Mouse (Mus musculus) bone marrow, adult 2 months (tissue): ENCODE measurements at regions not wholly inside any gene's neighbourhood (a gene's known extent, or its start where the extent isn't known, plus 50 kb on each side); places are given as distances from the start of the nearest gene placed in this dataset.

Experiments
- H3K27ac ChIP-seq: fragments of 200-500 bp; 2 replicates; pipeline ENCODE4 v1.5.1; 2012; ENCODE audit warnings: low read depth, mild to moderate bottlenecking, control low read depth, inconsistent platforms, low read length; ENCODE audit not compliant: control insufficient read depth, poor library complexity, insufficient read depth
- H3K4me1 ChIP-seq: fragments of 200-500 bp; 2 replicates; pipeline ENCODE4 v1.6.1; 2011; ENCODE audit warnings: low read length; ENCODE audit not compliant: control insufficient read depth, insufficient read depth
- H3K4me3 ChIP-seq: fragments of 200-500 bp; replicated peaks from 2 replicates; pipeline ENCODE3; 2011; ENCODE audit warnings: mild to moderate bottlenecking, low read depth, low read length, control low read depth; ENCODE audit not compliant: control insufficient read depth
- CTCF ChIP-seq: fragments of 200-500 bp; IDR thresholded peaks from 2 replicates; pipeline ENCODE4 v1.5.1; 2011; ENCODE audit warnings: low read length, control low read depth; ENCODE audit not compliant: control insufficient read depth, insufficient read depth
- POLR2A ChIP-seq: fragments of 200-500 bp; IDR thresholded peaks from 2 replicates; pipeline ENCODE4 v1.6.1; 2011; ENCODE audit warnings: low read depth, mild to moderate bottlenecking, control low read depth, low read length, borderline replicate concordance; ENCODE audit not compliant: control insufficient read depth
- WGBS: fragments of 180-500 bp; shearing (Covaris S2); methylation state at CpG from one replicate; pipeline ENCODE4 v1.1.7; 2018; 5-methylcytosine and 5-hydroxymethylcytosine counted together

DNA sequence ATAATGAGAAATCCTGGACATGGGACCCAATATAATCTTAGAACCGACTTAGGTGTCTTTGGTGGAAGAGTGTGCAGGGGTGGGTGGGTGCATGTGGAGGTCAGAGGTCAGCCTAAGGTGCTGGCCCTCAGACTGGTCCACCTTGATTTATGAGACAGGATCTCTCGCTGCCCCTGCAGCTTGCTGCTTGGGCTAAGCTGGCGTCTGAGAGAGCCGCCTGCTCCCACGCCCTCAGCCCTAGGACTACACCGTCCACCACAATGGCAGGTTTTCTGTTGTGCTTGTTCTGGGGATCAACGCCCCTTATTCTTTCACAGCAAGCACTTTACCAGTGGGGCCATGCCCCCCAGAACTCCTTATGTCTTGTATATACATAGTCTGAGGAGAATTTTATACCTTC is 124.4 kb upstream of the Hs6st1 start:
- Histone ChIP-seq H3K4me1 (no peaks in the 10 kb centered on the region; the same call in 1 of the 2 replicates), H3K4me3 (no peak overlapping the region), H3K27ac (no peak overlapping the region)
- 83% methylated on average over 7 of the region's 7 CpGs for WGBS
- no peak for TF ChIP-seq POLR2A
- TF ChIP-seq CTCF: no peak

DNA sequence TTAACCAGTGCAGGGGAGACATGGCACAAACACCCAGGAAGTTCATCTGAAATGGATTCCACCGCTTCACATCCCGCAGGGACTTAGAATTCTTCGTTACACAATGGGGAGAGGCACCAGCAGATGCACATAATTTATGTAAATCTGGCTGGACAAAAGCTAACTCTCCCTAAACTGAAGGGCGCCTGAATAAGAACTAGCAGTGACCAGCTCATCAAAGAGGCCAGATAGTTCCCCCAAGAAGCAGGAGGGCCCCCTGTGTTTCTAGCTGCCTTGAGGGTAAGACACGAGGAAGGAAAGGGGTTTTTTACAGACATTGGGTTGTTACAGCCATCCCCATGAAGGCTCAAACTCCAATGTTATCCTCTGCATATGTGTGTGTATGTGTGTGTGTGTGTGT is 123.8 kb upstream of the Hs6st1 start:
- Histone ChIP-seq H3K4me1 (no peaks in the 10 kb centered on the region; the same call in 1 of the 2 replicates), H3K4me3 (no peak overlapping the region), H3K27ac (no peak overlapping the region)
- TF ChIP-seq POLR2A: no peak
- no peak for TF ChIP-seq CTCF
- 72% methylated on average over 5 of the region's 5 CpGs for WGBS

DNA sequence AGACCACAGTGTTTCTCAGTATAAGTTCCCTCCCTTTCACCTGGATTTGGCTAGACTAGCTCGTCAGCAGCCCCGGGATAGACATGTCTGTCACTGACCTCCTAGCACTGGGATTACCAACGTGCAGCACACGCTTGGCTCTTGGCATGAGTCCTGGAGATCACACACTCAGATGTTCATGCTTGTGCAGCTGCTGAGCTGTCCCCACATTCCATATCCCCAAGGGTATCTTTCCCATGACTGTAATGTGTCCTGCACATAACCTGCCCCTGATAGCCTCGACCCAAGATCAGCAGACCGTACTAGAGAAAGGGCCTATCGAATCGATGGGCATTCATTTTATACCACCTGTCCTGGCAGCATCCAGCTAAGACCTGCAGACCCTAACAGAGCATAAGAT is 123.4 kb upstream of the Hs6st1 start:
- WGBS: 86% methylated on average over 8 of the region's 8 CpGs
- no peak for TF ChIP-seq CTCF
- no peak for TF ChIP-seq POLR2A
- Histone ChIP-seq H3K27ac (no peak overlapping the region), H3K4me1 (no peaks in the 10 kb centered on the region), H3K4me3 (no peak overlapping the region)

DNA sequence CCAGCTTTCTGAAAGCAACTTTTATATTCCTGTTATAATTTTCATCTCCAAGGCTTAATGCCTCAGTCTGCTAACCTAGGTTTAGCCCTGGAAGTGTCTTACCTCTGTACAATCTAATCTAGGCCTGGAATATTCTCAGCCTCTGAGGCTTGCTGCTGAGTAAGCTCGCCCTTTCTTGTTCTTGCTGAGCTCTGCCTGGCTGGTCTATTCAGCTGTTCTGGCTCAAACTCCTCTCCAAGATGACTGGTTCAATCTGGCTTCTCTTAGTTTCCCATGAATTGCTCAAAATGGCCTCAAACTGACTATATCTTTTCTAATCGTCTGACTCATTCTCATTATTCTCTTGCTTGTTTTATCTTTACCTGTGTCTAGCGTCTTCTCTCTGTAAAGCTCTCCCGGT is 122.6 kb upstream of the Hs6st1 start:
- no peak for TF ChIP-seq CTCF
- TF ChIP-seq POLR2A: no peak
- no peaks in the 10 kb centered on the region for H3K4me1 ChIP-seq
- WGBS: 83% methylated on average over 4 of the region's 4 CpGs
- H3K27ac ChIP-seq: no peak overlapping the region
- H3K4me3 ChIP-seq: no peak overlapping the region

DNA sequence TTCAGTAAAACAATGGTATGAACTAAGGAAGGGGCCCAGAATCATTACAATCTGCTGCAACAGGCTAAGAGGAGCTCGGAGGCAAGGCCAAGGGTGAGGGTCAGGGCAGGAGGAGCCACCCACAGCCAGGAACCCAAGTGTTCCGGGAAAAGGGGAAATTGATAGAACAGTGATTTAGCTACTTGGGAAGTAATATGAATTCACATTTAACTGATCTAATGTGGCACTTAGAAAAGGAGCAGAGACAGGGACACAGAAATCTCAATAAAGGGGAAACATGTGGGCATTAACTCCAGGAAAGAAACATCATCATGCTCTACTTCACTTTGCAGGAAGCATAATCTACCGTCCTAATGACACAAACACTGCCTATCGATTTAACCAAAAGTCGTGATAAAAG is 120.1 kb upstream of the Hs6st1 start:
- Histone ChIP-seq H3K4me1 (no peaks in the 10 kb centered on the region; the same call in 1 of the 2 replicates), H3K27ac (no peak overlapping the region), H3K4me3 (no peak overlapping the region)
- TF ChIP-seq POLR2A: no peak
- TF ChIP-seq CTCF: no peak
- 56% methylated on average over 5 of the region's 5 CpGs for WGBS

DNA sequence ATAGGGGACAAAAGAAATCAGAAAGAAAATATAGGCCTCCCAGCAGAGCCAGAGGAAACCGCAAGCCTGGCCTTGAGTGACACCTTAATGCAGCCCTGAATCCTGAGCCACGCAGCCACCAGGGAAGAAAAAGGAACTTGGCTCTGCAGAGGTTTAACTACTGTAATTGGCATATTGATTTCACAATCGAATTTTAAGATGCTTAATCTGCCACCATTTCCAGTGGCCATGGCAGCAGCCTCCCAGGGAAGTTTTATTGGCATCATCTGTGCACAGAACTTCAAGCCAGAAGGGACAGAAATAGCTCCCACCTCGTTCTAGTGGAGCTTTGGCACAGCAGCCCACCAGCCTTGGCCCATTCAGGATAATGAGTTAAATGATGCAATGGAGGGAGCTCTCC is 117.1 kb upstream of the Hs6st1 start:
- WGBS: 6% methylated on average over 4 of the region's 4 CpGs
- H3K27ac ChIP-seq: no peak overlapping the region
- TF ChIP-seq POLR2A (no peak), CTCF (no peak)
- H3K4me1 ChIP-seq: no peaks in the 10 kb centered on the region; the same call in 1 of the 2 replicates
- H3K4me3 ChIP-seq: no peak overlapping the region

DNA sequence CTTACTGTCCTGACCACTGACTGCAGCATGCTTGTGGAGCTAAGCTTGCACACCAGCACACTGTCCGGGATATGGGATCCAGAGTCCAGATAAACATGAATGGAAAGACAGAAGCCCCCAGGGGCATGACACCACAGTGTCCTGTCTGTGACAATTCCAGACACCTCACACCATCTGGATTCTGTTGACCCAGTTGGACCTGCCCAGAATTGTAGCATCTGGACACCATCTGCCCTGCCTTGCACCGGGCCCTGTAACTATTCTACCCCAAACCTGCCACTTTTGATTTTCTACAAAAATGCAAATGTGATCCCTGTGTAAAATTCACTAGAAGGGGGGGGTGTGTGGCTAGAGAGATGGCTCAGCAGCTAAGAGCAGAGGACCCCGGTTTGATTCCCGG is 114.5 kb upstream of the Hs6st1 start:
- WGBS: 85% methylated on average over 4 of the region's 4 CpGs
- Histone ChIP-seq H3K4me3 (no peak overlapping the region), H3K27ac (no peak overlapping the region), H3K4me1 (no peaks in the 10 kb centered on the region; the same call in 1 of the 2 replicates)
- TF ChIP-seq CTCF: no peak
- no peak for TF ChIP-seq POLR2A

DNA sequence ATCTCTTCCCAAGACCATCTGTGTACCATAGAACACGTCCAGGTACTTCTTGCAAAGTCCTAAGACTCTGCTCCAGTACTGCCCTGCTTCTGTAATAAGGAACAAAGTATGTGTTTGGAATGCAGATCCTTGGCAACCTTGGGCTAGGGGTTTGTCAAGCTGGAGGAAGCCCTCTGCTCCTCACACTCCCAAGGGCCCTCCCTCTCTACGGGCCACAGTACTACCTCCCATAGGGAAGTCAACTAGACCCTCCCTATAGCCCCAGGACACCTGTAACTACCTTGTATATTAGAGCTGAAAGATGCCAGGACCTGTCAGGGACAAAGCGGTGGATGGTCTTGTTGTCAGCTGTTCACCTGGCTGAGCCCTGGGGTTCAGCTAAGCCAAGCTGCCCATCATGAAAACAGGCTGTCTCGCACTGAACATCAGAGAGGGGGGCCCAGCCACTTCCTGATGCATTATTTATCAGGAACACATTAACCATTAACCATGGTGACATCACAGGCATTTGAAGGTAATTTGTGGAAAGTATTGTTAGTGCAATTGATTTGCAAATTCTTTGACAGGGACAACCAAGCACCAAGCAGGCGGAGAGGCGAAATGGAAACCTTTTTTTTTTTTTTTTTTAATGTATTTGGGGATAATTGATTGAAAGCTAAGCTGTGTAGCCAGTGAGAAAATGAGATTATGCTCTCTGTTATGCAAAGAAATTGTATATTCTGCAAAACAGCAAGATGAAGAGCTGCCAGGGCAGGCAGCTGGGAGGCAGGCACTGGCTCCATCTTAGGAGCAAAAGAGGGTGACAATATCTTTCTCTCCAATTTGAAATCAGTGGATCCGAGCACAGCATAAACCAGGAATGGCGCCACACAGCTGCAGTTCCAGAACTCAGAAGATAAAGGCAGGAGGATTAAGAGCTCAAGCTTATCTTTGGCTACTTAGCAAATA is 110.5 kb upstream of the Hs6st1 start:
- Histone ChIP-seq H3K27ac (no peak overlapping the region), H3K4me1 (no peaks in the 10 kb centered on the region), H3K4me3 (no peak overlapping the region)
- TF ChIP-seq POLR2A: no peak
- TF ChIP-seq CTCF: no peak
- 78% methylated on average over 8 of the region's 8 CpGs for WGBS
